Mouse (Mus musculus) skeletal muscle tissue, adult 2 months (tissue): ENCODE data around the gene Leo1.
"Not testable (repeated sequence)": the region's sequence is repeated elsewhere in the genome, so short reads cannot be mapped to it uniquely, and the experiment has no call there.

Source experiments
- DNase-seq: peaks from one replicate; pipeline ENCODE4 v3.0.0-alpha.2; 2012; ENCODE audit warnings: low read depth, low spot score

Leo1 gene

DNA sequence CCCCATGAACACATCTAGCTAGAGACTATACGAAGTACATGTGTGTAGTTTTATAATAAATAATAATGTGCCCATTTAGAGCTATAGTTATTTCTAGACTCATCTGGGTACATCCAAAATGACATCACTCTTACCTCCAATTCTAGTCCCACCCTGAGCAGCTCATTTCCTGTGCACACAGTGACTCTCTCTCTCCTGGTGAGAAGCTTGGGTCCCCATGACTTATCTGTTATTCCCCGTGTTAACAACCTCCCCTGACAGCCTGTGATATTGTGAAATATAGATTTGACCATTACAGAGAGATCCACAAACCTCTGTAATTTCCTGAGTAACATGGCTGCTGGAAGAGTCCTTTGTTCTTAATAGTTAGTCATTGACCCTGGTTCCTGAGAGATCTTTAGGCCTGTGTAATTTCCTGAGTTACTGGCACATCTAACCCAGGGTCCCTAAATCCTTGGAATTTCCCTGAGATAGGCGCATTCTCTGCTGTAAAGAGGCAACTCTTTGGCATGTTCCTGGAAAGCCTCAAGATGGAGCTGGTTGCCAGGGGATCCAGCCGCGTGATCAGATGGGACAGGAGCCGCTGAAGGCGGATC lies 15.4 kb upstream of the Leo1 start:
- no peak for DNase-seq

DNA sequence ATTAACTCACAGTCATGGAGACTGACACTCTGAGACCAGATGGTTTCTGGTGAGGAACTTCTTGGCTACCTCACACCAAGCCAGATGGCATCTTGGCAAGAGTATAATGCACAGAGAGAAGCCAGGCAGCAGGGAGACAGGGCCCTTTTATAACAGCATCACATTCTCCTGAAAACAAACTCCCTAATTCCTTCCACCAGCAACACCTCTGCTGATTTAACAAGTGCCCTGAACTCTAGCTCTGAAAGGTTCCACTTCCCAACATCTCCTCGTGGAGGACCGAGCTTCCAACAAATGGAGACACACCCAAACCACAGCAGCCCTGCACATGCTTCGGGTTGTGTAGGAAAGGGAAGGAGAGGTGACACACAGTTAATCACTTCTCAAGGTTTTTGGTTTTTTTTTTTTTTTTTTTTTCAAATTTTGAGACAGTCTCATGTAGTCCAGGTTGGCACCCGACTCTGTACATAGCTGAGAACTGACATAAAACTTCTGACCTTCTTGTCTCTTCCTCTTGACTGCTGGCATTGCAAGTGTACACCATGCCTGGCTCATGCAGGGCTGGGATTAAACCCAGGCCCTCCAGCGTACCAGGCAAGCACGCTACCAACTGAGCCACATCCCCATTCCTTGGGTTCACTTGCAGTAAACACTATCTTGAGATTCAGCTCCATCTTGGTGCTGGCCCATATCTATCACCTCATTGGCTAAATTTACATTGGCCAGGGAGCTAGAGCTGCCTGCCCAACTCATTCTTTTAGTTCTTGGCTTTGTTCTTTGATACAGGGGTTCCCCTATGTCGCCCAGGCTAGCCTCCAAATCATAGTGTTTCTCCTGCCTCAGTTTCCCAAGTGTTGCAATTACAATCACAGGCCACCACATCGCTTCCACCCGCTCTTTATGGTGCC lies 13.7 kb upstream of the Leo1 start:
- no peak for DNase-seq

DNA sequence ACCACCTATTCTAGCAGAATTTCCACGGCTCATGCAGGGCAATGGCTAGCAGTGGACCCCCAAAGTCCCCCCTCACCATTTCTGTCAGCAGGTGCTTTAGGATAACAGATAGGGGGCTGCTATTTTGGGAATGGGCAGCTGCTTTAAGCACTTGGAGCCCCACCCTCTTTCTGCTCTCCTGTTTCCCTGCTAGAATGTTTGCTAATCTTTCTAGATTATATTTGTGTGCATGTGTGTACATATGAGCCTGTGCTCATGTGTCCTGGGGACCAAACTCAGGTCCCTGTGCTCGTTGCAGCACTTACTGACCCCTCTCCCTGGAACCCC lies 13.1 kb upstream of the Leo1 start:
- DNase-seq, result no peak

DNA sequence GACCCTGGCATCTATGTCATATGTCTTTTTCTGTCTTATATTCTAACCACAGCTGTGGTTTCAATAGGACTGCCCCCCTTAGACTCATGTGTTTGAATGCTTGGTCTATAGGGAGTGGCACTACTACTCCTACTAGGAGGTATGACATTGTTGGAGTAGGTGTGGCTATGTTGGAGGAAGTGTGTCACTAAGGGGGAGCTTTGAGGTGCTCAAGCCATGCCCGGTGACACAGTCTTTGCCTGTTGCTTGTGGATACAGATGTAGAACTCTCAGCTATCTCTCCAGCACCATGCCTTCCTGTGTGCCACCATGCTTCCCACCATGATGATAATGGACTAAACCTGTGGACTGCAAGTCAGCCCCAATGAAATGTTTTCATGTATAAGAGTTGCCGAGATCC lies 12.3 kb upstream of the Leo1 start:
- DNase-seq, result no peak

DNA sequence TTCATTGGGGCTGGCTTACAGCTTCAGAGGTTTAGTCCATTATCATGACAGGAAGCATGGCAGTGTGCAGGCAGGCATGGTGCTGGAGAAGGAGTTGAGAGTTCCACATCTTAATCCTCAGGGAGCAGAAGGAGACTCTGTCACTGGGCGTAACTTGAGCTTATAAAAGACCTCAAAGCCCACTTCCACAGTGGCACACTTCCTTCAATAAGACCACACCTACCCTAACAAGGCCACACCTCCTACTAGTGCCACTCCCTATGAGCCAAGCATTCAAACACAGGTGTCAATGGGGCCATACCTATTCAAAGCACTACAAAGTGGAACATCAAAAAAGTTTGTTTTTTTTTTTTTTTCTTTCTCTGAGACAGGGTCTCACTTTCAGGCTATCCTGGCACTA lies 11.7 kb upstream of the Leo1 start:
- DNase-seq, result no peak

DNA sequence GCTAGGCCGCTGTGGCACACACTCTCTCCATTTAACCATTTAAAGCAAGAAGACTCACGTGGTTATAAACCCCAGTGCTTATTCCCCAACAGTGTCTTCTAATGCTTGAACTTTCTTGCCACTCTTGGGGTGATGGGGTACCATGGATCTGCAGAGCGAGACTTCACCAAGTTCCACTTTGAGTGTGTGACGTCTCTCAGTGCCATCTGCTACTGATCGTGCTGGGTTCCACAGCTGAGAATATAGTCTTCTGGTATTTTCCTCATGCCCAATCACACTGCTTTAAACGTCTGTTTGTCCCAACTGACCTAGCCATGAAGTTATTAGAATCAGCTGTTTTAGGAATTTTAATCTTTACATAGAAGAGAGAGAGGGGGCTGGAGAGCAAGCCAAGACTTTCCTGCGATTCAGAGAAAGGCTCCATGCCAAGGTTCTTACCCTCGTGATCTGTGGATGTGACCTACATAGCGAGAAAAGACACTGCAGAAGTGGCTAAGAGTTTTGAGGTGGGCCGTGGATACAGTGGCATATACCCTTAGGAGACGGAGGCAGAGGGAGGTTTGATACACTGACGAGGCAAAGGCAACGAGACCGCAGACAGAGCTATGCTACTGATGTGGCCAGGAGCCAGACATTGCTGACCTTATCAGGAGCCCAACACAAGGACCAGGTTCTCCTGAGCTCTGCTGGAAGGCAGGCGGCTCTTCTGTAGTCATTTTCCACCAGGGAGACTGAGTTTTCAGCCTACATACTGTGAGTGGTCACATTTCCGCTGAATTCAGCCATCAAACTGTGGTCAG lies 10.3 kb upstream of the Leo1 start:
- DNase-seq, result no peak

DNA sequence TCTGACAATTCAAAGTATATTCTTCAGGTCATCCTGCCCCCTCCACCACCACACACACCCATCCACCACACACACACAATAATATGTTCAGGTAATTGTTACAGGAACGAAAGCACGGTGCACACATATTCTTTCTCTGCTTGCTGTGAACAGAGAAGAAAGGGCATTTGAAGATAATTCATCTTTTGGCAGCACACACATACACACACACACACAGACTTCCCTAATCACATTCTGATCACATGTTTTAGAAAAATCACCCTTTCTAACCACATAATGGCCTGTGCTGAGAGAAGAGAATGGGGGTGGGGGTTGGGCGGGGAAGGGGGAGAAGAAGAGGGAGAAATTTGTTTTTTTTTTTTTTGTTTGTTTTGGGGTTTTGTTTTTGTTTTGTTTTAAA lies 8.6 kb upstream of the Leo1 start:
- no peak for DNase-seq

DNA sequence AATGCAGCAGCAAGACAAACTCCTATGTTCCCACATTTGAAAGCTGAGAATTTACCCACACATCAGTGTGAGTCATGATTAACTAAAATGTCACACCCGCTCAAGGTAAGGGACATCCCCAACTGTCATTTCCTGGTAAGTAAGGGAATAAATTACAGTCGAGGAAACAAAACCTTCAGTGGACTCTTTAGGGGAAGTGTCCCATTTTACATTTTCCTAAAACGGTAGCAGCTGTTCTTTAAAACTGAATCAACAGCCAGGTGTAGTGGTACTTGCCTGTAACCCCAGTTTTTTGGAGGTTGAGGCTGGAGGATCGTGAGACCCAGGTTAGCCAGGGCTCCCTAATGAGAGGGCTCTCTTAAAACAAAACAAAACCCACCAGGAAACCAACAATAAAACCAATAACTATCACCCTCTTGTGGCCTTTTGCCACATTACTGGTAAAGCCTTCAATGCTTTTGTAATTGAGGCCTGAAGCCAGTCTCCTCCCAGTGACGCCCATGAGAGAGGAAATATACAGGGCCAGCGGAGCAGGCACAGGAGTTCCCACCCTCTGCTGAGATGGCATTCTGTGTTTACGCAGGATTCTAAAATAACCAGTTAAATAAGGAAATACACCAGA lies 7.0 kb upstream of the Leo1 start:
- peak; percentile 61 for DNase-seq

DNA sequence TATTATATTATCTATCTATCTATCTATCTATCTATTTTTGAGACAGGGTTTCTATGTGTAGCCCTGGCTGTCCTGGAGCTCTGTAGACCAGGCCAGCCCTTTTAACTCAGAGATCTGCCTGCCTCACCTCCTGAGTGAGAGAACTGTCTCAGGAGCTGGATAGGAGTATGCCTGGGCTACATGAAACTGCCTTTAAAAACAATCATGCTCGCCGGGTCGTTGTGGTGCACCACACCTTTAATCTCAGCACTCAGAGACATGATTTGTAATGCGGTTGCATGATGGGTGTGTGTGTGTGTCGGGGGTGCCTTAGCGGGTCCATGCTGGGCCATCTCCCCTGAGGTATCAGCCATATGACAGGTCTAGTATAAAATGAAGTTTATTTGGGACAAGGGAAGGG lies 6.5 kb upstream of the Leo1 start:
- DNase-seq, result no peak

DNA sequence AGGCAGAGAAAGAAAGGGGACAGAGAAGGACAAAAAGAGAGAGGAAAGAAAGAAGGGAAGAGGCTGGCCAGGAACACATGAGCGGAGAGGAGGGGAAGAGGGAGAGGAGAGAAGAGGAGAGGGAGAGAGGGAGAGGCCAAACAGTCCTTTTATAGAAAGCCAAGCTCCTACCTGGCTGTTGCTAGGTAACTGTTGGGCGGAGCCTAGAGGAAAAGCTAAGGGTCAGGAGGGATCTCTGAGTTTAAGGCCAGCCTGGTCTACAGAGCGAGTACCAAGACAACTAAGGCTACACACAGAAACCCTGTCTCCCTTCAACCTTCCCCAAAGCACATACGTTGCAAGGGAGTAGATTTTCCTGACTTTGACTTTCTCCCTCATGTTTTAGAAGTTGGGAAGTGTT lies 6.0 kb upstream of the Leo1 start:
- no peak for DNase-seq

DNA sequence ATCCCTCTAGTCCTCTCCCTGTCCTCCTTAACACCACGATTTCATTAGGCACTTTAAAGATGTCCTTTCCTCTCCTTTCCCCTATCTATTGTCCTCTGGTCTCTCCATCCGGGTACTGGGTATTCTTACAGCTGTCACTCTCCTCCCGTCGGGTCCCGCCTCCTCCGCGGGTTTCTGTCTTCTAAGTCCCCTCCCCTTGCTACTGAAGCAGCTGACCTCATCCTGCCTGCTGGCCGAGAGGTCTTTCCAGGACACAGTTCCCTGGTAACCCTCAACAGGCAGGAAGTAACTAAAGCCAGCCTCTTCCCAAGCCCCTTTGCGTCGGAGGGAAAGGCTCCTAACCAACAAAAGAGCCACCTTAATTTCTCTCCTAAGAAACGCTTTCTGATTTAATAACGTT lies 5.4 kb upstream of the Leo1 start:
- DNase-seq, result peak; percentile 92

DNA sequence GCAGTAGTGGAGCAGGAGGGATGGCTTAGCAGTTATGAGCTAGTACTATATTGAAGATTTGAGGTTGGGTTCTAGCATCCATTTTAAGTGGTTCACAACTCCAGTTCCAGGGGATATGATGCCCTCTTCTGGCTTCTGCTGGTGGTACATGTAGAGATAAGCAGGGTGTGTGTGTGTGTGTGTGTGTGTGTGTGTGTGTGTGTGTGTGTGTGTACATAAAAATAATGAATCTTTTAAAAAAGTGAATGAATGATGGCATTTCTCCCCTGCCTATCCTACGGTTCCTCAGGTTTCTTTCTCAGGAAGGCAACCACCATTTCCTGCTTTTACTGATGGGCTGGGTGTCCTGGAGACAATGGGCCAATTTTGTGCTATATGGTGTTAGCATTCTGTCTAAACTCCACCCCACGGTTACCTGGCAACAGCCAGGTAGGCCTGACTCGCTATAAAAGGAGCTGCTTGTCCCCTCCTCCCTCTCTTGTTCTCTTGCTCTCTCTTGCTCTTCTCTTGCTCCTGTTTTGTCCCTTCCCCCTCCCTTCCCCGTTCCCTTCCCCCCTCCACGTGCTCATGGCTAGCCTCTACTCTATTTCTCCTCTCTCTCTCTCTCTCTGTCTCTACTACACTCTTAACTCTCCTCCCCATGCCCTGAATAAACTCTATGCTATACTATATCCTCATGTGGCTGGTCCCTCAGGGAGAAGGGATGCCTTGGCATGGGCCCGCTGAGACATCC lies 3.5 kb upstream of the Leo1 start:
- no peak for DNase-seq

DNA sequence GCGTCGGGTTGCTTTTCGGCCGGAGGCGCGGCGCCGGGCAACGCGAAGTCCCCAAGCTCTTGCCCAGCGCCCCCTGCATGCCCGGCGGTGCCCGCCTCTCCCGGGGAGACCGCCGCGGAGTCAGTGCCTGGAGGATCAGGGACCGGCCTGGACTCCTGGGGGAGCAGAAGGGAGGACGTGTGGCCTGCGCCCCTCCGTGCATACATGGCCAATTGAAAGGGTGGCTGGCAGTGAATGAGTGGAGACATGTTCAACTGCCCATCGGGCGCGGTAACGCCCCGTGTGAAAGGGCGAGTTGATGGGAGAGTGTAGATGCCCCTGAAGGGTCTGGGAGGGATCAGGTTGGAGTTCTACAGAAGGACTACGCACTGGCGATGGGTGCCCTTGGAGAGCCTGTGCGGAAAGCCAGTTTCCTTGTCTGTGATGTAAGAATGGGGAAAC lies 387 bp downstream of the Leo1 start:
- no peak for DNase-seq

DNA sequence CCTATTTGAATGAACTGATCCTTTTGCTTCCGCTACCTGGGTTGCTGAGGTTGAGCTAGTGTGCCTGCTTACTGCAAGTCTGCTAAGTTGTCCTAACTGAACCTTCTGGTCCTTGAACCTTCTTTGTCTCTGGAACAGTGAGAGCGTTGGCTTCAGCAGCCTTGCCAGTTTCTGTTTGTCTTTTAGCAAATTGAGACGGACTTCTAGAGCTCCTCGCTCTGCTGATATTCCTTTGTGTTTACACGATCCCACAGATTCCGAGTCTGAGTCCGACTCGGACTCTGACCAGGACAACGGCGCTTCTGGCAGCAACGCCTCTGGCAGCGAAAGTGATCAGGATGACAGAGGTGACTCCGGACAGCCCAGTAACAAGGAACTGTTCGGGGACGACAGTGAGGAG lies 3.7 kb downstream of the Leo1 start:
- DNase-seq, result no peak

DNA sequence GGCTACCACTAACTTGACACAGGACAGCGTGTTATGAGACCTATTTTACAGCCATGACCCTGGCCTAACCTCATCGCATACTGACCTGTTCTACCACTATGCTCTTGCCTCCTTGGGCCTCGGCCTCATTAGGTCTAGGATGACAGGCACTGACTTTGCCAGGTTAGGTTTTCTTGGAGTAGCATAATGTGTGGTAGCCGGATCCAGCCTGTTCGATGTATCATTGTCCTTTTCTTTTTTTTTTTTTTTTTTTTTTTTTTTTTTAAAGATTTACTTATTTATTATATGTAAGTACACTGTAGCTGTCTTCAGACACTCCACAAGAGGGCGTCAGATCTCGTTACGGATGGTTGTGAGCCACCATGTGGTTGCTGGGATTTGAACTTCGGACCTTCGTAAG lies 5.2 kb downstream of the Leo1 start:
- not testable (repeated sequence) for DNase-seq

DNA sequence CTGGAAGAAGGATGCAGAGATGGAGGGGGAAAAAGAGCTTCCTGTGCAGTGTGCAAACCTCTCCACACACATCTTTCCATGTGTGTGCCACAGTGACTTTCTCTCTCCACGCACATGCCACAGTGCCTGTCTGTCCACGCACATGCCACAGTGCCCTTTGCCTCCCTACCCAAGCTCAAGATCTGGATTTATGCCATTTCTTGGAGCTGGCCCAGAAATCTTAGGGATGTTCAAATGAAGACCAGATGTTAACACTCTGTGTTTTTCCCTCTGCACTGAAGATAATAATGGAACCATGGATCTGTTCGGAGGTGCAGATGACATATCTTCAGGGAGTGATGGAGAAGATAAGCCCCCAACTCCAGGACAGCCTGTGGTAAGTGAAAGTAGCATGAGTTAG lies 6.7 kb downstream of the Leo1 start:
- DNase-seq, result no peak

DNA sequence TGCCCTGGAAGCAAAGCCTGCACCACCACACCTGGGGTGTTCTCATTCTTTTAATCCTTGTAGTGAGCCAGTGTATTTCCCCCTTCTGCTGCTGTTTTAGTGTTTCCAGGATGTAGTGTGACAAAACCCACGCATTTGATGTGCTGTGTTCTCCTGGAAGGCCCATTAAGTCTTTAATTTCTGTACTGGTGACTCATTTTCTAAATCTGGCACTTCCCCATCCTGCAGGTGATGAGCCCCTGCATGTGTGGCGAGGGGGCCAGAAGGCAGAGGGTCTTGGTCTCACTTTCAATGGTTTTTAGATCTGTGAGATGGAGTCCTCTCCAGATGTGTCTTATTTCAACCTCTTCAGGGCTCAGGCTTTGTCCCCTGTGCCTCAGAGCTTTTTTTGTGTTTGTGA lies 12.7 kb downstream of the Leo1 start:
- no peak for DNase-seq

DNA sequence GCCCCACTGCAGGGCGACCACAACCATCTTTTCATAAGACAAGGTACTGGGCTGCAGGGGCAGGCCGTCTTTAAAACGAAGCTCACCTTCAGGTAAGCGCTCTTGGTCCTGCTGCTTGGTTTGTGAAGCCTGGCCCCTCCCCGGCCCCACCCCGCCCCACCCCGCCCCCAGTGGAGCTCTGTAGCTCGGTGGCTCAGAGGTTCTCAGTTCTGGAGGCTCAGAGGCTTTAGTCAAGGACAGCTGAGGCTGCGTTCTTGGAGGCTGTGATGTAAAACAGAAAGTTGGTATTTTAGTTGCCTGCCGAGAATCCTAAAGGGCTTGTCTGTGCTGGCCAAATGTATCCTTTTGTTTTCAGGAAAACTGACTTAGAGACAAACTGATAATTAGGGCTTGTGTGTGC lies 14.4 kb downstream of the Leo1 start:
- no peak for DNase-seq

DNA sequence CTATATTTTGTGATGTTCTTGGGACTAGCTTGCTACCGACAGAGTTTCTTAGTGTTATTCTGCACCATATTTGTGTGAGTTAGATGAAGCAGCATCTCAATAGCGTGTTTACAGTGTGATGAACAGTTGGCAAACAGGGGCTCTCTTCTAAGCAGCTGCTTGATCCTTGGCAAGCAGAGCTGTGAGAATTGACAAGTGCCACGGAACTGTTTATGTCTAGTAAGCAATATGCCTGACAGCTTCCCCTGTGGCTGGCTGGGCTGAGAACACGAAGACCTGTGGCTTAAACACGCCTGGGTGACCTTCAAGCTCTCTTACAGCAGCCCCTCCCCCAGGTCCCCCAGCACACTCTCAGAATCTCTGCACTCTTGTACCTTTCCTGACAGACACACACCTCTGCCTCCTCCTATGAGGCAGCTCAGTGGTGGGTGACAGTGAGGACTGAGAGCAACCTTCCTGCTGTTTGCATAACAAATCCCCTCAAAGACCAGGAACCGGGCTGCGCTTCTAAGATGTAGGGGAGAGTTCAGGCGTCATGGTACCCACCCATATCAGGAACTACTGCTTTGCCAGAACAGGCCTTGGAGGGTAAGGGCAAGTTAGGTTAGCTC lies 21.8 kb downstream of the Leo1 start:
- no peak for DNase-seq

DNA sequence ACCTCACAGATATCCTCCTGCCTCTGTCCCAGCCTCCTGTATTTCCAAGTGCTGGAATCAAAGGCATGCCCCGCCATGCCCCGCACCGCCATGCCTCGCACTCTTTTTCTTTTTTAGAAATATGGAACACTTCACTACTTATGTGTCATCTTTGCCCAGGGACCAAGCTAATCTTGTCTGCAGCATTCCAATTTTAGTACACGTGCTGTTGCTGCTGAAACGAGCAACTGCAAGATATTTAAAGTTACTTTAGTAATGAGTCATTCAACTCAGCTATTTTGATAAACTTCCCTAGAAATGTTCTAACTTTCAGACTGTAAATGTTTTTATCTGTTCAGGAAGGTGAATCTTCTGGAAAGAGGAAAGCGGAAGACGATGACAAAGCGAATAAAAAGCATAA lies 24.5 kb downstream of the Leo1 start:
- no peak for DNase-seq

DNA sequence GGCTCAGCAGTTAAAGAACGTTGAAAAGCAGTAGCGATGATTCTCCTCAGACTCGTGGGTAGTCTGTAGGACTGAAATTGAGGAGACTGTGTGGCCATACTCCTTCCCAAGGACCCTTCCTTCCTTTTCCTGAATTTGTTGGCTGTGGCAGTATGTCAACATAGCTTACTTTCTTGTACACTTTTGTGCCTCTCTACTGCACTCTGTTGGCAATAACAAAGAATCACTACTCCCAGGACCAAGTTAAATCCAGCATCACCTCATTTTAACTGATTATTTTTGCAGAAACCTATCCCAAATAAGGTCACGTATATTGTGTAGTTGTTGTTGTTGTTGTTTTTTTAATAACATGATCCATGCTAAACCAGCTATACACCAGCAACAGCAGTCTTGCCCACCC lies 25.3 kb downstream of the Leo1 start:
- no peak for DNase-seq
